8 mouse cellular contexts compared by ENCODE assay signal in genomic region chr2:131910847-131911246, GRCm38 (mm10). TPM values are rescaled to one million over a fixed set of nuclear protein-coding genes. Genes with fewer than 3 reads are reported as not detected.
DNase-seq lines count a peak whose midpoint lies in the region; ATAC-seq and TF ChIP-seq lines count a peak whose summit lies in the region.
"Had no signal": no experiment of that assay in that cellular context is flagged by ENCODE, and none has a peak within 500 bp of the region (broad histone marks: within the 10 kb centered on the region; RNA-seq: fewer than 3 reads in every experiment).

No protein-coding gene starts in this region.

- no peaks in the 10 kb centered on the region for H3K36me3 ChIP-seq in intestine, embryonic 14.5 days (ENCODE audit: control insufficient read depth, insufficient read depth, low read length)
- peaks cover 18% of the 10 kb centered on the region for H3K36me3 ChIP-seq in neural tube, embryonic 13.5 days

- peaks cover 8% of the 10 kb centered on the region for H3K4me1 ChIP-seq in embryonic fibroblast, embryonic 13.5 days (ENCODE audit: control insufficient read depth, insufficient read depth, low read length)
- H3K4me1 ChIP-seq in intestine, embryonic 14.5 days (replicated peaks; ENCODE audit: control insufficient read depth, insufficient read depth, low read length), result peaks cover 8% of the 10 kb centered on the region
- peaks cover 41% of the 10 kb centered on the region for H3K4me1 ChIP-seq in neural tube, embryonic 13.5 days (replicated peaks)

- H3K4me3 ChIP-seq in layer of hippocampus, adult 2 months, result peak overlapping the region; percentile 87
- H3K4me3 ChIP-seq in embryonic fibroblast, embryonic 13.5 days (ENCODE audit: insufficient read depth, low read length), result peak overlapping the region; percentile 77
- H3K4me3 ChIP-seq in intestine, embryonic 14.5 days (ENCODE audit: low read depth, low read length), result peak overlapping the region; percentile 56
- H3K4me3 ChIP-seq in neural tube, embryonic 13.5 days, result peak overlapping the region; percentile 66

- 53% methylated on average over 2 of the region's 2 CpGs for WGBS in intestine, embryonic 14.5 days
- 25% methylated on average over 2 of the region's 2 CpGs for WGBS in neural tube, embryonic 13.5 days

- no peak overlapping the region for H3K9ac ChIP-seq in intestine, embryonic 14.5 days (ENCODE audit: low read length)
- peak overlapping the region; percentile 87 for H3K9ac ChIP-seq in neural tube, embryonic 13.5 days

- no peak for DNase-seq in layer of hippocampus, adult 2 months (ENCODE audit: low spot score in 2 of 2)
- no peak for DNase-seq in layer of hippocampus, adult 9-11 months
- DNase-seq in intestine, embryonic 14.5 days (ENCODE audit: low spot score), result no peak
- no peak for DNase-seq in frontal cortex, postnatal 36 days (ENCODE audit: low spot score in 2 of 2)

- H3K27ac ChIP-seq in layer of hippocampus, adult 2 months, result peak overlapping the region; percentile 98
- no peak overlapping the region; the same call in 1 of the 2 replicates for H3K27ac ChIP-seq in embryonic fibroblast, embryonic 13.5 days (ENCODE audit: insufficient read depth, low read length)
- no peak overlapping the region for H3K27ac ChIP-seq in intestine, embryonic 14.5 days (ENCODE audit: low read depth)
- H3K27ac ChIP-seq in neural tube, embryonic 13.5 days (replicated peaks), result peak overlapping the region; percentile 95; the same call in 1 of the 2 replicates

- H3K27me3 ChIP-seq in intestine, embryonic 14.5 days (replicated peaks; ENCODE audit: control insufficient read depth, insufficient read depth, low read length), result no peaks in the 10 kb centered on the region
- no peaks in the 10 kb centered on the region for H3K27me3 ChIP-seq in neural tube, embryonic 13.5 days

- ATAC-seq in intestine, embryonic 14.5 days (replicated peaks; ENCODE audit: low FRiP score, low TSS enrichment, low read depth), result no peak
- ATAC-seq in neural tube, embryonic 13.5 days (ENCODE audit: low read depth), result no peak
- no peak for ATAC-seq in megakaryocyte-erythroid progenitor cell, adult 5-6 weeks (replicated peaks; ENCODE audit: low FRiP score, low TSS enrichment, poor library complexity, severe bottlenecking)

- no peak for TF ChIP-seq CTCF in layer of hippocampus, adult 2 months (conservative IDR thresholded peaks at IDR 0.05)
- no peak for TF ChIP-seq CTCF in embryonic fibroblast, embryonic 13.5 days (IDR thresholded peaks at IDR 0.05; ENCODE audit: borderline replicate concordance, insufficient read depth, low read length)

- H3K4me2 ChIP-seq in intestine, embryonic 14.5 days (ENCODE audit: low read length), result peak overlapping the region; percentile 64
- H3K4me2 ChIP-seq in neural tube, embryonic 13.5 days, result peak overlapping the region; percentile 64

- H3K9me3 ChIP-seq in intestine, embryonic 14.5 days (ENCODE audit: control insufficient read depth, low read length), result no peaks in the 10 kb centered on the region
- H3K9me3 ChIP-seq in neural tube, embryonic 13.5 days, result no peaks in the 10 kb centered on the region

- no peak for TF ChIP-seq POLR2A in embryonic fibroblast, embryonic 13.5 days (IDR thresholded peaks at IDR 0.05; ENCODE audit: low read depth, low read length)

RNA-seq across cellular contexts. Expression of gene Prn, which starts 1.1 kb away (rescaled TPM):
- total RNA-seq in layer of hippocampus, adult 2 months (2021), result not detected
- not detected in 2 replicates for polyA plus RNA-seq in embryonic fibroblast, embryonic 13.5 days (2011; ENCODE audit: insufficient read length, low read depth, missing spikeins)
- not detected in 2 replicates for polyA plus RNA-seq in intestine, embryonic 14.5 days (2014; fragmentation: Nextera tagmentation; extraction: Ambion mirVana)
- polyA plus RNA-seq in neural tube, embryonic 13.5 days (2015; fragmentation: Nextera tagmentation; extraction: Ambion mirVana), result not detected in 2 replicates
- not detected in 2 replicates for total RNA-seq in megakaryocyte-erythroid progenitor cell, adult 5-6 weeks (2014; fragmentation: Nextera tagmentation)
- not detected in 2 replicates for total RNA-seq in megakaryocyte-erythroid progenitor cell, adult 5-6 weeks (2017)

RNA-seq across cellular contexts. Expression of gene Prnp, which starts 1.1 kb away (rescaled TPM):
- 100 to 1,000 TPM; 984 to 990 TPM for total RNA-seq in layer of hippocampus, adult 2 months (2021)
- polyA plus RNA-seq in embryonic fibroblast, embryonic 13.5 days (2011; ENCODE audit: insufficient read length, low read depth, missing spikeins), result 207 and 213 TPM in 2 replicates
- polyA plus RNA-seq in intestine, embryonic 14.5 days (2014; fragmentation: Nextera tagmentation; extraction: Ambion mirVana), result 41.3 and 43.0 TPM in 2 replicates
- 128 and 129 TPM in 2 replicates for polyA plus RNA-seq in neural tube, embryonic 13.5 days (2015; fragmentation: Nextera tagmentation; extraction: Ambion mirVana)
- 7.6 and 8.8 TPM in 2 replicates for total RNA-seq in megakaryocyte-erythroid progenitor cell, adult 5-6 weeks (2014; fragmentation: Nextera tagmentation)
- 14.2 and 14.3 TPM in 2 replicates for total RNA-seq in megakaryocyte-erythroid progenitor cell, adult 5-6 weeks (2017)

RNA-seq across cellular contexts. Expression of gene Prnd, which starts 39.8 kb away (rescaled TPM):
- not detected for total RNA-seq in layer of hippocampus, adult 2 months (2021)
- polyA plus RNA-seq in embryonic fibroblast, embryonic 13.5 days (2011; ENCODE audit: insufficient read length, low read depth, missing spikeins), result 1.3 and 1.5 TPM in 2 replicates
- 43.0 and 47.8 TPM in 2 replicates for polyA plus RNA-seq in intestine, embryonic 14.5 days (2014; fragmentation: Nextera tagmentation; extraction: Ambion mirVana)
- 11.5 and 13.9 TPM in 2 replicates for polyA plus RNA-seq in neural tube, embryonic 13.5 days (2015; fragmentation: Nextera tagmentation; extraction: Ambion mirVana)
- total RNA-seq in megakaryocyte-erythroid progenitor cell, adult 5-6 weeks (2014; fragmentation: Nextera tagmentation), result not detected in 2 replicates
- total RNA-seq in megakaryocyte-erythroid progenitor cell, adult 5-6 weeks (2017), result not detected in 2 replicates
- total RNA-seq: left cerebral cortex, postnatal 25 days had no signal

RNA-seq across cellular contexts. Expression of gene Erv3, which starts 51.3 kb away (rescaled TPM):
- total RNA-seq in layer of hippocampus, adult 2 months (2021), result under 1 TPM in 1 of 2 experiments, not detected in 1; 0.12 TPM
- polyA plus RNA-seq in embryonic fibroblast, embryonic 13.5 days (2011; ENCODE audit: insufficient read length, low read depth, missing spikeins), result not detected in 2 replicates
- not detected in 2 replicates for polyA plus RNA-seq in intestine, embryonic 14.5 days (2014; fragmentation: Nextera tagmentation; extraction: Ambion mirVana)
- 0.07 TPM in 1 of 2 replicates, not detected in the other for polyA plus RNA-seq in neural tube, embryonic 13.5 days (2015; fragmentation: Nextera tagmentation; extraction: Ambion mirVana)
- total RNA-seq in megakaryocyte-erythroid progenitor cell, adult 5-6 weeks (2014; fragmentation: Nextera tagmentation), result not detected in 2 replicates
- total RNA-seq in megakaryocyte-erythroid progenitor cell, adult 5-6 weeks (2017), result not detected in 2 replicates

Comparison
In these comparisons a context has a peak if more than half of its experiments do, and no peak if none do; other contexts are left out.
1. H3K27ac ChIP-seq: peak in layer of hippocampus, adult 2 months (single experiment) and neural tube, embryonic 13.5 days (single experiment); none in embryonic fibroblast, embryonic 13.5 days (single experiment) and intestine, embryonic 14.5 days (single experiment).
2. Peak in every context shown above with its lines, with median percentiles within 50 percentile points of each other: H3K4me3 ChIP-seq.